Mouse (Mus musculus) T-helper 2 cell (primary cell): ENCODE results near the gene 4933406M09Rik.

Experiments
- in situ Hi-C: fragments of 300-600 bp; cut with MboI, MseI; formaldehyde crosslinking; loops from one replicate; pipeline ENCODE4 v1.15.1; 2025; ENCODE audit warnings: high pct_unique_total_duplicates

Gene 4933406M09Rik

DNA sequence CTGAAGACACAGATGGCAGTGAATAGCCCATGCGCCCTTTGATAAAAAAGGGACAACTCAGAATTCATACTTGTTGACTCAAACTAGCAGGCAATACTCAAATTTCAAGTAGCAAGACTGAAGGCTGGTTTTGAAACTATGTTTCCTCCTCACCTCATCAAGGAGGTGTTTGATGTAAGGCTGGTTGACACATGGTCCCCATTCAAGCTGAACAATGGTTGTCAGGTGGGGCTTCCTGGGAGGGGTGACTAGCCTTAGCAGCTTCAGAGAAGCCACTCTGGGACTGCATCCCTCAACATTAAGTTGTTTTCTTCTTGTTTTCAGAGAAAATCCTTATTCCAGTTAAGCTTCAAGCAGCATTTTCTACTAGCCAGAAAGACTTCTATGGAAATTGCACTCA is at the start of gene 4933406M09Rik:
Gene 4933406M09Rik (plus strand): TSS at position 275 of the 400 bp plus-strand sequence.
- in situ Hi-C loops, result no loop called here

DNA sequence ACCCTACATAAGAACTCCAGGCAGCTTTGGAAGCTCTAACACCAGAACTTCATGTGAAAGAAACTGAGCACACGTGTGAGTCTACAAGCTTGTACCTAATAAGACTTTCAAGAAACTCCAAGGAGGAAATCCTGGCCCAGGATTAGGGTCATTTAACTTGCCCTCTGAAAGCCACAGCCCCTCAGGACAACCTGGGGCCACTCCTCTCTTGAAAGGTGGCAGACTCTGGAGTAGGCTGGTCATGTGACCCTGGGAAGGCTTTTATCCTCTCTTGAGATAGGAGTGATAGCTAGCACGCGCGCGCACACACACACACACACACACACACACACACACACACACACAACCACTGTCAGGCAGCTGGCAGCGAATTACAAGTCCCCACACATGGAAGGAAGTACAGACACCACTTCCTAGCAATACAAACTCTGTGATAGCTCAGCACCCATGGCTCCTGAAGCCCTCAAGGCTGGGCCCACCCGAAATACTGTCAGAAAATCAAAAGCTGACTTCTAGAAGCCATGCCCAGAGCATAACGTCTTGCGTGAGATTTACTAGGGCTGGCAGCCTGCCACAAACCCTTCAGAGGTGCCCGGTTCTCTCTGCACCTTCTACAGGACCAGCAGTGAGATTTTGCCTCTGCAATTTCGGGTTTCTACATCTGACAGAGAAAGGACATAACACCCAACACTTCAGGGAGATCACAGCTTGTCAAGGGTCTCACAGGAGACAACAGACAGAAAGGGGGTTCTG is 48.6 kb upstream of the 4933406M09Rik start:
- in situ Hi-C loops, result no loop called here

DNA sequence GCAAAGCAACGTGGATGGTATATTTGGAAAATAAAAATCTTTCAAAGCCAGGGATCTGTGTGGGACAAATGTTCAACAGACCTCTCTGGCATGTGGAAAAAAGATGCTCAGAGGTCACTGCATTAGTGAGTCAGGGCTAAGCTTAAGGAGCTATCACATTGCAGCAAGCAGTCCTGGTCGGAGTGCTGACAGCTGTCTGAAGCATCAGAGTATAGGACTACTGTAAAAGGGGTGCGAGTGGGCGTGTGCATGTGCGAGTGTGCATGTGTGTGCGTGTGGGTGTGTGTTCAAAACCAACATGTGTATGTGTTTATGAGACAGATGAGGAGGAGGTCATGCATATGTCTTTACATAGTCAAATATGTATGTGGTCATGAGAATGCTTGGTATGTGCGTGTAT is 46.6 kb upstream of the 4933406M09Rik start:
- in situ Hi-C loops, result no loop called here

DNA sequence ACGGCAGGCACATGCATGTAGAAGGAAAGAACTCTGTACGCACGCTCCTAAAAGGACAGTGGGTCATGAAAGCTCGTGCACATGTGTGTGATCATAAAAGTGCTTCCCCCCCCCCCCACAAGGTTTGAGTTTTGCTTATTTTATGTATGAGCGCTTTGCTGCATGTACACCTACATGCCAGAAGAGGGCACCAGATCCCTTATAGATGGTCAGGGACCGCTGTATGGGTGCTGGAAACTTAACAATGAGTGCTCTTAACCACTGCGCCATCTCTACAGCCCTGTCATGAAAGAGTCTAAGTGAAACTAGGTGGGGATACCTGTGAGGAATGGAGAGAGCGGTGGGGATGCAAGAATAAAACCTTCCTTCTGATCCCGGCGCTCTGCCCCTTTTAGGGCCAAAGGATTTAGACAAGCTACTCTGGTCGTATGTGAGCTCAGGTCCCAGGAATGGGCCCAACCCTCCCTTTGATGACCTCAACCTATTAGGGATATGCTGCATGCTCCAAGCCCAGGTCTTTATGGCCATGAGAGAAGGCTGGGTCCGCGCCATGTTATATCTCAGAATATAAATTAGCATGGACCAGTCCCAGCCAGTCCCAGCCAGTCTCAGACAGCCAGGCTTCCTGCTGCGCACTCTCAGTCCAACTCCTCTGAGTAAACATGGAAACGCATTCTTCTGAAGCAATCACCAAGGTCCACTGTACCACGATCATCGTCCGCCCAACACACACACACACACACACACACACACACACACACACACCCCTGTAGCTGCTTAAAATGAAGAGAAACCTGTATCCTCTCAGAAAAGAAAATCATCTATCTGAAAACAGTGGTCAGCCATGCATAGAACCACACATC is 45.8 kb upstream of the 4933406M09Rik start:
- in situ Hi-C loops, result no loop called here

DNA sequence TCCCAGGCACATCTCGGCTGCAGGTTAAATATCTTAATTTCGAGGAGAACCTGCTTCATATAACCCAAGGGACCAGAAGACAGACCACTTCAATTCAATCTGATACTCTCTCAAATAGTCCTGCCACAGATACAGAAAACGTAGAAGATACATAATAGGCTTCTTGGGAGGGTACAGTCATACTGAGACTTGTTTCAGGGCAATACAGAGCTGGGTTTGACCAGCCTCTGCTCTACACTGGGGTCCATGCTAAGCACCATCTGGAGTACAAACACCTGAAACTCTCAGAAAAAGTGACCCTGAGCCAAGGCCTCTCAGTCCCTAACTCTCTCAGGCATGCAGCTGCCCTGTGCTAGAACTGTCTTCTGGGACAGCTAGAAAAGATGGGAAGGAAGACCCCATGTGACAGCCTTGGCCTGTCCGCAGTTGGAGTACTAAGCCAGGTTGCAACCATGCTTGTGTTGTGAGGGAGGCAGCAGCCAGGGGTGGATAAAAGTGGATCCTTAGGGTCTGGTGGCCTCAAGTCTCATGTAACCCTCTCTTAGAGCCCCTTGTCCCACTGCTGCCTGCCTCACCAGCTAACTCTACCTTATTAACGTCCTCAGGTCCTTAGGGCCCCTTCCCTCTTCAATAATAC is 44.0 kb upstream of the 4933406M09Rik start:
- in situ Hi-C loops, result no loop called here

DNA sequence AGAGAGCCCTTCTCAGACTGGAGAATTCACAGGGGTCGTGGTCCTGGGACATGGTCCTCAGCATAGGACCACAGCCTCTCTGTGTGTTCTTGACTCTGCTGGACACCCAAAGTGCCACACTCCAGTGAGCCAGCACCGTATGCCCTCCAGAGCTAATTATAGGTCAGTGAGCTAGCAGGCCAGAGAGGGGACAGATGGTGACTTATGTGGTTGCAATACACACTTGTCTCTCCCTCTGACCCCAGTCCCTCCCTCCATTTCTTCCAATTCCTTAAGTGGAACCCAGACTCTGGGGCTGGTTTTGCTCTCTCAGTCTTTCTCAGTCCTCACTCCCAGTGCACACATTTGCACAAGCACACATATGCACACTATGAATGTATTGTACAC is 43.5 kb upstream of the 4933406M09Rik start:
- in situ Hi-C loops, result no loop called here

DNA sequence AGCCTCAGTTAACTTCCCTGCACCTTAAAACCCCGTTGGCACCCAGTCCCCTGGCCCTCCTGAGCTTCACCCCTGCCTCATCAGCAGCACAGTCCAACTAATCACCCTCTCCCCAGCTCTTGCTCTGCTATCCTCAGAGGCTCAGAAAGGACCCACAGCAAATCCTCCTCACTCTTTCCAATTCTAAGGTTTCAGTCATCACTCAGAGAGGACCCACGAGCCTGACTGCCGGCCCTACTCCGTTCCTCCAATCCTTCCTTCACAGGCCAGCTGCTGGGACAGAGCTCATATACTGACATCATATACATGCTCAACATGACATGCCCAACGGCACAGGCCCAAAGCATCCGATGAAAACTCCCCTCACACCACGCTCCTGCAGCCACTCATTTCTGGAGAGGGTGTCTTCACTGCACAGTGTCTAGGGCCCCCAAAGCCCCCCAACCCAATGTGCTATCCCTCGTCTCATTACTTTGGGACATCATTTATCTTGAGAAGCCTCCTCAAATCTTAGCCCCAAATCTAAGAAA is 42.9 kb upstream of the 4933406M09Rik start:
- in situ Hi-C loops, result no loop called here

DNA sequence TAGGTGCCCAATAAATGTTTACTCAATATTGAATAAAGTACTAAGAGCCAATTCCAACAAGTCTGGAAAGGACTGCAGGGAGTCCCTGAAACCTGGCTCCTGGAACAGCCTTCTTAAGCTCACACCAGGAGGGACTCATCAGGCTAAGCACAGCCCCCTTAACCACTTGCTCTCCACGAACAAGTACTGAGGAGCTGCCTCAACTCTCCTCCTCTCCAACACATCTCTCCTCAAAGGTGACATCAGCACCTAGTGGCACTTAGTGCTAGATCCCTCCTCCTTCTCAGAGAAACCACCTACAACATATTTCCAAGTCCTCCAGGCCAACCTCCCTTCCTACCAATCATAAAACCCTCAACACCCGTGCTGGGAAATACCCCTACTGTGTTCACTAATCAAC is 42.2 kb upstream of the 4933406M09Rik start:
- in situ Hi-C loops, result no loop called here

DNA sequence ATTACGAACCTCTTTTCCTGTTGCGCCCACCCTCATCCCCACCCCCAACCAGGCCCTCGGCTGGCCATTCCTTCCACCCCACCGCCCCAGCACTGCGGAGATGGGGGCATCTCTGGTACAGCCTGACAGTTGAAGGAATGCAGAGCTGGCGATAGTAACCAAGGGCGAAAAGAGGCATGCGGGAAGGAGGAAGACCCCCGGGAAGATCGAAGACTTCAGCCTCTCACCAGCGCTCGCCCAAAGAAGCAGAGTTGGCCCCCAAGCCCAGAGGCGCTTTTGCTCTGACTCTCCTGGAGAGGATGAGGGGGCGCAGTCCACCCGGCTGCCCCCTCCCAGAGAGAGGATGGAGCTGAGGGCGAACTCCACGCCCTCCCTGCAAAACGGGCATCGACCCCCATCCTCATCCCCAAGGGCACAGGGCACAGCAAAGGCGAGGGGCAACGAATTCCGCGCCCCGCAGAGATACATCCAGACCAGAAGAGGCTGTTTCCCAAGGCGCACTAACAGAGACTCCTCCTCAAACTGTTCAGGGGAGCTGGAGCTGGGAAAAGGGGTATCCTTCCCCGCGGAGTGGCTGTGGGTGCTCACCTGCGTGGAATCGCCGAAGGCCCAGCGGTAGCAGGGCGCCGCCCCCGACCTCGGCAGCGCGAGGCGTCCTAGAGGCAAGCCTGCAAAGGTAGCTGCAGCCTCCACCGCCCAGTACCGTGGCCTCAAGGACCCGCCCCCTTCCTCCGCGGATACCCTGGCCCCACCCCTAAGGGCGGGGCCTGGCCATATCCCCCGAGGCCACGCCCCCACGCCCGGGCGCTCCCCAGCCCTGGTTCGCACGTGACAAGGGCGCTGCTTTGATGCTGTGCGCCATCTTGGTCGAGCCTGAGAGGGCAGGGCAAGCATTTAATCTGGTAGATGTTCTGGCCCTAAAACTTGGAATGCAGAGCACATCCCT is 41.5 kb upstream of the 4933406M09Rik start:
- in situ Hi-C loops, result no loop called here

DNA sequence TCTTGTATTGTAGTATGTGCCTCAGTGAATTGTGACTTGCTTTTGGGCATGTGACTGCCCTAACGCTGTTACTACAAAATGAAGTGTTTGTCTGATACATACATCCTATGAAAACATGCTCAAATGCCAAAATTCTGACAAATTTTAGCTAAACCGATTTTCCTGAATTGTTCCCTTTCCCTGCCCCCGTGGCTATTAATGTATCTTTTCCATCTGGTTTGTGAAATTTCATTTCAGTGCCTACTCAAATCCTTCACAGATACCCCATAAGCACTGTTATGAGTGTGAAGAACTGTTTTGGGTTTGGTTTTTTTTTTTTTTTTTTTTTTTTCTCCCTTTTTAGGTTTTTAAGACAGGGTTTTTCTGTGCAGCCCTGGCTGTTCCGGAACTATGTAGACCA is 40.7 kb upstream of the 4933406M09Rik start:
- in situ Hi-C loops, result no loop called here

DNA sequence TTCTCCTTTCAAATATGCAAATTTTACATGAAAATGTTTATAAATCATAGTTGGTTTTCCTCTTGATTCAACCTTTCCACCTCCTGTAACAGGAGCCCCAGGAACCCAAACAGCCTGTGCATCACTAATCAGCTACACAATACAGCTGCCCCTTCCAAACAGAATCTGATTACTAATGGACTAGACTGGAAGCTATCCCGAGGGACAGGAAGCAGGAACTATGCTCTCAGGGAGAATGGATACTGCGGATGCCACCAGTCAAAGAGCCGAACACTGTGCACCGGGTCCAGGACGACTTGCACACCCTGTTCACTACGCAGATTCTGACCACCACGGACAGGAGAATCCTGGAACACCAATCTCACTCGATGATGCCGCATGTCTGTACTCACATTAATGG is 37.9 kb upstream of the 4933406M09Rik start:
- in situ Hi-C loops, result no loop called here

DNA sequence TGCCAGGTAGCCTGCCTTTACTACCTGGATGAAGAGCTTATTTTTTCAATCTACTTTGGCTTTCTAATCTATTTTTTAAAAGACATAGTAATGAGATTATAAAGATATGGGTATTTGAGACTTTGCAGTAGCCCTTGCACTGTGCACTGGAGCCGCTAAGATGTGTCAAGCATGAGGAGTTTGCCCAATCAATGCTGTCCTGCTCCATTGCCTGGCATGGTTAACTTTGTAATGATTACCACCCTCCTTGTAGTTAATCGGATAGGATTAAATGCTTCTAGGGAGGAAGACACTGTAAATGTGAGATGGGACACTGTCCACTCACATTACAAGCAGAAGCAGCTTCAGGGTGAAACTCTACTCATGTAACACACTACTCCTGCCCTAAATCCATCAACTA is 32.4 kb upstream of the 4933406M09Rik start:
- in situ Hi-C loops, result no loop called here

DNA sequence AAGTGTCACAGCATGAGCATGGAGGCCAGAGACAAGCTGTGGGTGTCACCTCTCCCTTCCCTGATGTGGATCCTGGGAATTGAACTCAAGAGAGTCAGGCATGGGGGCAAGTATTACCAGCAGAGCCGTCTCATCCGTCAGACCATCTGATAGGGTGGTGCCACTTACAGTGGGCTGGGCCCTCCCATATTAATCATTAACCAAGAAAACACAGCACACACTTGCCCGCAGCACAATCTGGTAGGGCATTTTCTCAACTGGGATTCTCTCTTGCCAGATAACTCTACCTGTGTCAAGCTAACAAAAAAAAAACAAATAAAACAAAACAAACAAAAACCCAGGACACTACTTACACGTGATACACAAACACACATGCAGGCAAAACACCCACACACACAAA is 28.3 kb upstream of the 4933406M09Rik start:
- in situ Hi-C loops, result no loop called here

DNA sequence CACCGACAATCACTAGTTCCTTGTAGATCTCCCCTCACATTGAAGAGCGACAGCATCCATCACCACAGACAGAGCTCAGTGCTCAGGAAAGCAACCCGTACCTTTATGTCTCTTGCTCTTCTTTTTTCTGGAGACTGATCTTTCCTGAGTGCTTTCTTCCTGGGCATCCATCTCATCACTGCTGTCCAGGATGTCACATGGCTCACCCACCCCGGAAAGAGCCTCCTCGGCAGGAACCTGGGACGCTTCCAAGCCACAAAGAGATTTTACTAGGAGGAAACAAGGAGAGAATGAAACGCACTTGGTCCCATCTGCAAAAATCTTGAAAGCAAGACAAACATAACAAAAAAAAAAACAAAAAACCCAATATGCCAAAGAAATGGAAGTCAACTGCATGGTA is 25.1 kb upstream of the 4933406M09Rik start:
- in situ Hi-C loops, result loop anchor here (5.0 kb wide), 1 partner anchor 47 kb away; the partner anchor contains the start of gene Cyb5r1

DNA sequence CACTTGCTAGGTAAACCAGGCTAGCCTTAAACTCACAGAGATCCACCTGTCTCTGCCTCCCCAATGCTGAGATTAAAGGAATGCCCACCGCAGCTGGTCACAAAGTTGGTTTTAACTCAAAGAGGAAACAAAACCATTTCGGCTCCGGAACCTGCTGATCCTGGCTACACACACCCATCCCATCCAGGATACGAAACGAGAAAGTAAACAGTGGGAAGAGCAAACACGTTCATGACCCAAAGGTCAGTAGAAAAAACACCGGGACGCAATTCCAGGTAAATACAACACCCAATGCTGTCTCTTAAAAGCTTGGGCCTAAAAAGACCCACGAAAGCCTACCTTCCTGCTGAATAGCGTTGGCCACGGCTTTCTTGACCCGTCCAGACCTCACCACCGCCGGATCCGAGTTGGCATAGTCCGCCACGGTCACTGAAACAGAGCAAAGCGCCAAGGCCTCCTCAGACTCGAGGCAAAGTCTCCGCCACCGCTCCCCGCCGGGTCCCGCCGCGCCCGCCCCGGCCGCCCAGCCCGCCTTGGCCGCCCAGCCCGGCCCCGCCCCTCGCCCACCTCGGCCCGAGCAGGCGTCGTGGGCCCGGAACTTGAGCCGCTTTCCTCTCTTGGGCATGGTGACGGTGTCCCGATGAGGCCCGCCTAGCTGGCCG is 24.4 kb upstream of the 4933406M09Rik start:
- in situ Hi-C loops, result loop anchor here (5.0 kb wide), 1 partner anchor 46 kb away; the partner anchor contains the start of gene Cyb5r1

DNA sequence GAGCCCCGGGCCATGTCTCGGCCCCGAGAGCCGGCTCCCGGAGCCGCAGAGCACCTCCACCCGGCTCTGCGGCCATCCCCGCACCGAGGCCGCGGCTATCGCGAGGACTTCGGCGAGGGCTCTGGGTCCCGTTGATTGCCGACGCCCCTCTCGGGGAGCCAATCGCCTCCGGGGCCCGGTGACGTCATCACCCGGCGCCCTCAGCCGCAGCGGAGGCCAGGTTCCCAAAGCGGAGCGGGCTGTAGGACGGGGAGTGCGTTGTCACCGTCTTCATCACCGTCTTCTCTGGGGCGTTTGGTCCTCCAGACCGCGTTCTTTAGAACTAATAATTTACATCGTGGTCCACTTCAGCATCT is 23.9 kb upstream of the 4933406M09Rik start, which contains the start of gene Tmem183a:
Gene Tmem183a (minus strand): TSS at position 123 of the 356 bp plus-strand sequence.
- in situ Hi-C loops, result loop anchor here (5.0 kb wide), 1 partner anchor 45 kb away; the partner anchor contains the start of gene Cyb5r1

DNA sequence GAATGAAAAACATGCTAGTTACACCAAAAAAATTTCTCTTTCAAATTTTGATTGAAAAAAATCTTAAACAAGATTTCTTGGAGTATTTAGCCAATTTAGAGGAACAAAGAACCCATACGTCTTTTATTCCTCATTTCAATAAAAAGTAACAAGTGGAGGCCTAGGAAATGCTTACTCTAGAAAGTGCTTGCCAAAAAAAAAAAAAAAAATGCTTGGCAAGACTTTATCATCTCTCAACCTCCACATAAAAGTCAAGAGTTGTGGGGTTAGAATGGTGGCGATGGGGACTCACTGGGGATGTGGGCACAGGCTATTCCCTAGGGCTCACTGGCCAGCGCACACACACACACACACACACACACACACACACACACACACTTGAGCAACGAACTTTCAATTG is 22.5 kb upstream of the 4933406M09Rik start:
- in situ Hi-C loops, result loop anchor here (5.0 kb wide), 1 partner anchor 44 kb away; the partner anchor contains the start of gene Cyb5r1

DNA sequence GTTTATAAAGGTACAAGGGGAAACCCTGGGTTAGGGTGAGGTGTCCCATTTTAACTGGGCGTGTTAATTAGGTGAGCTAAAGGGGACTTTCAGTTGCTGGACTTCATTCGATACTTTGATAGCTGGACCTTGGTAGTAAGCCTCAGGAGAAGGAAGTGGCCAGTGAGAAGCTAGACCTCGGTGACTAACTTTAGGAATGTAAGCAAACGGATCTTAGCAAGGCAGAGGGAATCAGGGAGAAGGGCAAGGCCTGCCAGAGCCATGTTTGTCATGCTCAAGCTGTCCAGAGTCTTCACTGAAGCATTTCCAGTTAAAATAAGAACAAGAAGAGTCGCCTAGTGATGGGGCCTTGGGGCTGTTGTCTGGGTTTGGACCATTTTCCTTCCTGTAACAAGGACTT is 20.2 kb upstream of the 4933406M09Rik start:
- in situ Hi-C loops, result no loop called here

DNA sequence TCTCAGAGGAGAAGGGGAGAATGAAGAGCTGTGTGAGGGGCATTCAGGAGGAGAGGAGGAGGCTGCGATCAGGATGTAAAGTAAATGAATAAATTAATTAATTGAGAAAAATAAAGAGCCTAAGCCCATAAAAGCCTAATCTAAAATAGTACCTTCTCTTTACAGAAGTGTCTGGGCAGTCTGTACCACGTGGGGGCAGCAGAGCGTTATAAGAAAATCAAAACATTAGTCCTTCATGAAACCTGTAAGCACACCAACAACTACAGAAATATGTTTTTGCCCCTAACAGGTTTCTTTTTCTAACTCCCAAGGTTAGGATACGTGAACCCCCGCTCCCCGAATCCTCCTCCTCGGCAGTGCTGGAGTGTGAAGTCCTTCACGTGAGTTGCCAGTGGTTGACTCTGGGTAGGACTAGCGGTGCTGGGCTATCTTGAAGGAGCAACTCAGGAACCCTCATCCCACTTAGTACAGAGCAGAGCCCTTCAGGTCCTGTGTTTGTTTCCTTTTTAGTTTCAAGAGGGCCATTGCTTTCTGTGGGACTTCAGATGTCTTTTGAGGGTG is 16.9 kb upstream of the 4933406M09Rik start:
- in situ Hi-C loops, result no loop called here

DNA sequence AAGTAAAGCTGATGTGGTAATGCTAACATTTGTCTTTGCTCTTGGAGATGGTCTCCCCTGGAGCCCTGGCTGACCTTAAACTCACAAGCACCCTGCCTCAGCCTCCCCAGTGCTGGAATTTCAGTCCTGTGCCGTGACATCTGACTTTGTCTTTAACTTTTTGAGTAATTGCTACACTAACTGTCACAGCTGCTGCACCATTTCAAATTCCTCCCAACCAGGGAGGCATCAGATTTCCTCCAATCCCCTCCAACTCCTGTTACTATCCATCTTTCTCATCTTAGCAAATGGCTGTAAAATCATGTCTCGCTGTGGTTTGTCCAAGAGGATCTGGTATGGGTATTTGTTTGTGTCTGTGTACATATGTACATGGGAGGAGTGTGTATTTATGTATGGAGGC is 11.6 kb upstream of the 4933406M09Rik start:
- in situ Hi-C loops, result no loop called here
